Mouse (Mus musculus): Measurements from ENCODE around the gene Cyp24a1. TPM values are rescaled to one million over a fixed set of nuclear protein-coding genes. Genes with fewer than 3 reads are reported as not detected.

The Cyp24a1 gene
- total RNA-seq, 2 experiments from 2014 or later, result not detected

DNA sequence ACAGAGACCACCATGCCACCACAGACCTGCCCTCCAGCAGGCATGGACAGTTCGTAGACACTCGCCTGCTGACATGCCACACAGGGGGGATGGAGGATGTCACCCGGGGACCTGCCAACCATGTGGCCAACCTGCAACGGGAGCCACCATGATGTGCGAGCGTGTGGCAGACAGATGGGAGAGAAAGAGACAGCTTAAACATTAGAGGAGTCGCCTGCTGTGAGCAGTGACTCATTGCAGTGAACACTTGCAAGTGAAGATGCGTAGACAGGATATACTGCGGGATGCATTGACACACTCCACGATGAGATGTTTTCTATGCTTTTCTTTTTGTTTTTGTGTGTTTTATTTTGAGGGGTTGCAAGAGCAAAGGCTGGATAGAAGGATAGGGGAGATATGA lies 49.3 kb downstream of the Cyp24a1 start:
- no peak for ATAC-seq (replicated peaks; ENCODE audit: low FRiP score, poor library complexity, severe bottlenecking)

GRCm38 (mm10) chr2:170446843-170447383 lies 50.0 kb downstream of the Cyp24a1 start:
- no peak for ATAC-seq (replicated peaks; ENCODE audit: low FRiP score, poor library complexity, severe bottlenecking)

DNA sequence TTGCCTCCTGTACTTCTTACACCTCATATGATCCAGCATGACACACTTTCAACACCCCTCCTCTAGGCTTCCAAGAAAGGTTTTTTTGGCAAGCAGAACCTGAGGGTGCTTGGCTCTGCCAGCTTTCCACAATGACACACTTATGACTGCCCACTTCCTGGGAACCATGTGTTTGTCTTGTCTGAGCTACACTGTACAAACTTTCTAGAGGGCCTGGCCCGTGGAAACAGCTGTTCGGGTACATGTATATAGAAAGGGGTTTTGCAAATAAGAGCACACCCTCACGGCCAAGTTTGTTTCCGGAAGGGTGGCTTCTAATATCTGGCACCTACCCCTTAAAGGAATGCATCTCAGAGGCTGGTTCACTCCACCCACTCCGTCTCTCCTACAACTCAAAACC lies 51.1 kb downstream of the Cyp24a1 start:
- ATAC-seq (replicated peaks; ENCODE audit: low FRiP score, poor library complexity, severe bottlenecking), result no peak

DNA sequence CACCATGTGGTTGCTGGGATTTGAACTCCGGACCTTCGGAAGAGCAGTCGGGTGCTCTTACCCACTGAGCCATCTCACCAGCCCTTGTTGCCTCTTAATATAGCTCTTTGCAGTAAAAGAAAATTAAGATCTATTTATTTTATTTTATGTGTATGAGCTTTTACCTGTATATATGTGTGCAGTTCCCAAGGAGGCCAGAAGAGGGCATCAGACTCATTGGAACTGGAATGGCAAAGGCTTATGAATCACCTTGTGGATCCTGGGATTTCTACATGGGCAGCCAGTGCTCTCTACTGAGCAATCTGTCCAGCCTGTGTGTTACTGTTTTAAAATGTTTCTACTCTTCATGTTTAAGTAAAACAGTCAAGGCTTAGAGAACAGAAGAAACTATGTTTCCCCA lies 54.4 kb downstream of the Cyp24a1 start:
- ATAC-seq (replicated peaks; ENCODE audit: low FRiP score, poor library complexity, severe bottlenecking), result no peak

DNA sequence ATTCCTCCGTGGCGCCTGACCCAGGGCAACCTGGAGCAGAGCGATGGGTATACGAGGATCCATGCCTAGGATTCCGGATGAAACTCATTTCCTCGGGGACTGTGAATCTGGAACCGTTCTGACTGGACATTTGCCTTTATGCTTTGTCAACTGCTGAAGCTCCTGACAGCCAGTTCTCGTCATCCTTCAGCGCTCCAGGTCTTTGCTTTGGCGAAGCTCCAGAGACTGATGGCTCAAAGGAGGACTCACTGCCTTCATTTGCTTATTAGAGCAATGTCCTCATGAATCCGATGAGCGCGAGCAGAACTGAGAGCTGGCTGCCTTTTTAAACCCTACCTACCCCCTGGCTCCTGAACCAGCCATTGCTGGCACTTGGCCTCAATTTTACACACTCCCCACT lies 58.2 kb downstream of the Cyp24a1 start:
- no peak for ATAC-seq (replicated peaks; ENCODE audit: low FRiP score, poor library complexity, severe bottlenecking)

DNA sequence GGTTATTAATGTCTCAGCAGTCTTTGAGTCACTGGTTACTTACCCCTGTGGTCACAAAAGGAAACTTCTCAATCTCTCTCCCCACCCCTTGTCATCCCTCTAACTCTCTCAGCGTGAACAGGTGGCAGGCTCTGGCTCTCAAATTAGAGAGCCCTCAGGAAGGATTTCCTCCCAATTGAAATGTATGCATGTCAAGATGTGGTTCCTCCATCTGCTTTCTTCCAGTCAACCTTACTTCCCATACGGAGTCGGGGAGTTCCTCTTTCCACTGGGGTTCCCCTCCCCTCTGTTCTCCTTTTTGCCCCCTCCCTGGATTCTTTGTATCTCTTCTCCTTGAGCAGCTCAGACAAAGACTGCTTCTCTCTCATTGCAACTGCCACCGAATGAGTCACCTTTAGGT lies 60.7 kb downstream of the Cyp24a1 start:
- ATAC-seq (replicated peaks; ENCODE audit: low FRiP score, poor library complexity, severe bottlenecking), result no peak

Other genes starting within 250 kb of the Cyp24a1 start
- not detected in 2 replicates for gene Bcas1, start 69.3 kb downstream of the Cyp24a1 start, total RNA-seq (2015; ENCODE audit: low replicate concordance)
- gene Bcas1, start 69.3 kb downstream of the Cyp24a1 start, total RNA-seq (2017; ENCODE audit: low replicate concordance), result 1.7 TPM in 1 of 2 replicates, not detected in the other
- gene Pfdn4, start 717 bp downstream of the Cyp24a1 start, total RNA-seq (2015; ENCODE audit: low replicate concordance), result 11.5 and 18.9 TPM in 2 replicates
- 19.9 and 25.6 TPM in 2 replicates for gene Pfdn4, start 717 bp downstream of the Cyp24a1 start, total RNA-seq (2017; ENCODE audit: low replicate concordance)
- not detected in 2 replicates for gene 4930470P17Rik, start 104.9 kb upstream of the Cyp24a1 start, total RNA-seq (2015; ENCODE audit: low replicate concordance)
- gene 4930470P17Rik, start 104.9 kb upstream of the Cyp24a1 start, total RNA-seq (2017; ENCODE audit: low replicate concordance), result not detected in 2 replicates
- gene Dok5, start 234.7 kb upstream of the Cyp24a1 start, total RNA-seq (2015; ENCODE audit: low replicate concordance), result not detected in 2 replicates
- not detected in 2 replicates for gene Dok5, start 234.7 kb upstream of the Cyp24a1 start, total RNA-seq (2017; ENCODE audit: low replicate concordance)